Mouse (Mus musculus) liver, embryonic 11.5 days (tissue): ENCODE results near the gene Smyd5. TPM values are rescaled to one million over a fixed set of nuclear protein-coding genes. Genes with fewer than 3 reads are reported as not detected.

Source experiments
- ATAC-seq: fragments of 200-750 bp; cut with Nextera tagmentation; replicated peaks from 2 replicates; pipeline ENCODE4 v1.8.0; 2017; ENCODE audit warnings: moderate number of reproducible peaks, mild to moderate bottlenecking, moderate TSS enrichment, moderate library complexity; ENCODE audit not compliant: low FRiP score
- DNase-seq: peaks from one replicate; pipeline ENCODE4 v3.0.0-alpha.2; 2017; ENCODE audit warnings: low spot score
- H3K27ac ChIP-seq: fragments of 300-500 bp; sonication (generic); 2 replicates; pipeline ENCODE4 v1.5.1; 2014; ENCODE audit warnings: mild to moderate bottlenecking, low read depth, low read length, control low read depth
- H3K27me3 ChIP-seq: fragments of 300-500 bp; sonication (generic); replicated peaks from 2 replicates; pipeline ENCODE4 v1.6.1; 2014; ENCODE audit warnings: low read length, mixed read lengths; ENCODE audit not compliant: control insufficient read depth, insufficient read depth
- H3K36me3 ChIP-seq: fragments of 300-500 bp; sonication (generic); 2 replicates; pipeline ENCODE4 v1.6.1; 2014; ENCODE audit warnings: mild to moderate bottlenecking, low read length, moderate library complexity, mixed read lengths; ENCODE audit not compliant: control insufficient read depth, insufficient read depth
- H3K4me1 ChIP-seq: fragments of 300-500 bp; sonication (generic); replicated peaks from 2 replicates; pipeline ENCODE4 v1.6.1; 2014; ENCODE audit warnings: low read length, mixed read lengths; ENCODE audit not compliant: control insufficient read depth, insufficient read depth
- H3K4me2 ChIP-seq: fragments of 300-500 bp; sonication (generic); 2 replicates; pipeline ENCODE4 v1.6.1; 2014; ENCODE audit warnings: mild to moderate bottlenecking, control low read depth, moderate library complexity
- H3K4me3 ChIP-seq: fragments of 300-500 bp; sonication (generic); 2 replicates; pipeline ENCODE4 v1.5.1; 2014; ENCODE audit warnings: low read depth, low read length, control low read depth
- H3K9ac ChIP-seq: fragments of 300-500 bp; sonication (generic); 2 replicates; pipeline ENCODE4 v1.6.1; 2014; ENCODE audit warnings: low read depth, low read length, control low read depth
- H3K9me3 ChIP-seq: fragments of 300-500 bp; sonication (generic); 2 replicates; pipeline ENCODE4 v1.6.1; 2016; ENCODE audit warnings: low read length, inconsistent platforms, mixed read lengths; ENCODE audit not compliant: control insufficient read depth
- WGBS: fragments of 180-500 bp; shearing (Covaris S2); extraction: QIAGEN DNeasy Blood & Tissue Kit; methylation state at CpG from one replicate; pipeline ENCODE4 v1.1.7; 2014; 5-methylcytosine and 5-hydroxymethylcytosine counted together
- polyA plus RNA-seq: library from polyadenylated mRNA; unstranded; fragments of >200 nt; fragmentation: Nextera tagmentation; extraction: Ambion mirVana; gene quantifications from 2 replicates; pipeline ENCODE4 v1.2.1, GENCODE M21; 2014

Gene Smyd5
- polyA plus RNA-seq, 1 experiment from 2014 or later, result 68.2 TPM

GRCm38 (mm10) chr6:85475581-85475980, 43.8 kb downstream of the Smyd5 start:
- H3K9me3 ChIP-seq, result no peaks in the 10 kb centered on the region
- no peaks in the 10 kb centered on the region for H3K36me3 ChIP-seq
- peaks cover 17% of the 10 kb centered on the region for H3K27me3 ChIP-seq
- no peak overlapping the region for H3K9ac ChIP-seq
- no peaks in the 10 kb centered on the region for H3K4me1 ChIP-seq
- H3K27ac ChIP-seq, result no peak overlapping the region
- DNase-seq (no peak), ATAC-seq (no peak)
- H3K4me3 ChIP-seq, result no peak overlapping the region
- H3K4me2 ChIP-seq, result no peak overlapping the region
- WGBS, result 73% methylated on average over 3 of the region's 3 CpGs

GRCm38 (mm10) chr6:85477366-85477917, 45.7 kb downstream of the Smyd5 start:
- no peaks in the 10 kb centered on the region for H3K9me3 ChIP-seq
- DNase-seq, result no peak
- no peak overlapping the region for H3K9ac ChIP-seq
- H3K4me3 ChIP-seq, result no peak overlapping the region
- ATAC-seq, result no peak
- H3K4me1 ChIP-seq, result no peaks in the 10 kb centered on the region
- H3K27me3 ChIP-seq, result peaks cover 32% of the 10 kb centered on the region
- no peaks in the 10 kb centered on the region for H3K36me3 ChIP-seq
- H3K4me2 ChIP-seq, result no peak overlapping the region
- 29% methylated on average over 10 of the region's 10 CpGs for WGBS
- no peak overlapping the region for H3K27ac ChIP-seq

- H3K9me3 ChIP-seq, result no peaks in the 10 kb centered on the region
- H3K27ac ChIP-seq, result no peak overlapping the region
- no peak overlapping the region for H3K4me2 ChIP-seq
- H3K27me3 ChIP-seq, result peaks cover 37% of the 10 kb centered on the region
- DNase-seq (no peak), ATAC-seq (no peak)
- 34% methylated on average over 14 of the region's 14 CpGs for WGBS
- no peak overlapping the region for H3K9ac ChIP-seq
- H3K4me1 ChIP-seq, result no peaks in the 10 kb centered on the region
- no peaks in the 10 kb centered on the region for H3K36me3 ChIP-seq
- no peak overlapping the region for H3K4me3 ChIP-seq
These were observed 46.6 kb downstream of the Smyd5 start for GRCm38 (mm10) chr6:85478416-85478815.

- WGBS, result 71% methylated on average over 5 of the region's 5 CpGs
- no peaks in the 10 kb centered on the region for H3K4me1 ChIP-seq
- no peaks in the 10 kb centered on the region for H3K9me3 ChIP-seq
- ATAC-seq (no peak), DNase-seq (no peak)
- H3K4me3 ChIP-seq, result no peak overlapping the region
- H3K27ac ChIP-seq, result no peak overlapping the region
- no peak overlapping the region for H3K4me2 ChIP-seq
- H3K9ac ChIP-seq, result no peak overlapping the region
- peaks cover 53% of the 10 kb centered on the region for H3K27me3 ChIP-seq
- no peaks in the 10 kb centered on the region for H3K36me3 ChIP-seq
These were observed 48.2 kb downstream of the Smyd5 start for GRCm38 (mm10) chr6:85479979-85480378.

- Histone ChIP-seq H3K36me3 (no peaks in the 10 kb centered on the region), H3K9me3 (no peaks in the 10 kb centered on the region), H3K27me3 (peaks cover 60% of the 10 kb centered on the region), H3K4me2 (no peak overlapping the region), H3K9ac (no peak overlapping the region), H3K4me3 (no peak overlapping the region), H3K4me1 (no peaks in the 10 kb centered on the region), H3K27ac (no peak overlapping the region)
- DNase-seq (no peak), ATAC-seq (no peak)
- WGBS, result 65% methylated on average over 16 of the region's 16 CpGs
These were observed 48.9 kb downstream of the Smyd5 start for GRCm38 (mm10) chr6:85480685-85481084.

- Histone ChIP-seq H3K36me3 (no peaks in the 10 kb centered on the region), H3K27ac (no peak overlapping the region), H3K4me1 (no peaks in the 10 kb centered on the region), H3K9ac (no peak overlapping the region), H3K9me3 (no peaks in the 10 kb centered on the region), H3K4me3 (peak overlapping the region; percentile 11), H3K4me2 (peak overlapping the region; percentile 45), H3K27me3 (peaks cover 55% of the 10 kb centered on the region)
- DNase-seq (no peak), ATAC-seq (no peak)
- WGBS, result 7% methylated on average over 91 of the region's 92 CpGs
These were observed 52.3 kb downstream of the Smyd5 start for GRCm38 (mm10) chr6:85483843-85484721.

GRCm38 (mm10) chr6:85485738-85486137, 53.9 kb downstream of the Smyd5 start:
- H3K4me3 ChIP-seq, result no peak overlapping the region
- no peak for ATAC-seq
- WGBS, result 82% methylated on average over 2 of the region's 2 CpGs
- no peak for DNase-seq
- no peak overlapping the region for H3K4me2 ChIP-seq
- H3K36me3 ChIP-seq, result no peaks in the 10 kb centered on the region
- no peak overlapping the region for H3K27ac ChIP-seq
- H3K9me3 ChIP-seq, result no peaks in the 10 kb centered on the region
- H3K4me1 ChIP-seq, result 0 out of 2 replicates have a peak, but pooled peaks cover 3% of the 10 kb centered on the region
- H3K27me3 ChIP-seq, result peaks cover 54% of the 10 kb centered on the region
- H3K9ac ChIP-seq, result no peak overlapping the region

- H3K4me3 ChIP-seq, result no peak overlapping the region
- DNase-seq, result no peak
- no peak overlapping the region for H3K27ac ChIP-seq
These were observed 56.7 kb downstream of the Smyd5 start for GRCm38 (mm10) chr6:85488510-85488909.

GRCm38 (mm10) chr6:85489717-85490116, 57.9 kb downstream of the Smyd5 start:
- Histone ChIP-seq H3K4me1 (0 out of 2 replicates have a peak, but pooled peaks cover 3% of the 10 kb centered on the region), H3K36me3 (no peaks in the 10 kb centered on the region), H3K9ac (no peak overlapping the region), H3K4me3 (no peak overlapping the region), H3K27ac (no peak overlapping the region), H3K4me2 (no peak overlapping the region), H3K27me3 (peaks cover 20% of the 10 kb centered on the region), H3K9me3 (no peaks in the 10 kb centered on the region)
- DNase-seq (no peak), ATAC-seq (no peak)
- 58% methylated on average over 3 of the region's 3 CpGs for WGBS

More at GRCm38 (mm10) chr6:85488510-85488909, 56.7 kb downstream of the Smyd5 start:
- 0 out of 2 replicates have a peak, but pooled peaks cover 3% of the 10 kb centered on the region for H3K4me1 ChIP-seq
- H3K4me2 ChIP-seq, result no peak overlapping the region
- no peaks in the 10 kb centered on the region for H3K9me3 ChIP-seq
- ATAC-seq, result no peak
- no peak overlapping the region for H3K9ac ChIP-seq
- no peaks in the 10 kb centered on the region for H3K36me3 ChIP-seq
- 69% methylated on average over 4 of the region's 4 CpGs for WGBS
- H3K27me3 ChIP-seq, result peaks cover 32% of the 10 kb centered on the region
